In genomic region chr11:31370436-31371230, GRCm38 (mm10) we compare ENCODE assay signal across 9 mouse cellular contexts. TPM values are rescaled to one million over a fixed set of nuclear protein-coding genes. Genes with fewer than 3 reads are reported as not detected.
DNase-seq lines count a peak whose midpoint lies in the region; ATAC-seq and TF ChIP-seq lines count a peak whose summit lies in the region.
"Had no signal": no experiment of that assay in that cellular context is flagged by ENCODE, and none has a peak within 500 bp of the region (broad histone marks: within the 10 kb centered on the region; RNA-seq: fewer than 3 reads in every experiment).

No protein-coding gene starts in this region.

- intact Hi-C loops in heart, postnatal 36 days (cut with DNase I), result loop anchor here (5.0 kb wide), 1 partner anchor 247 kb away; no protein-coding TSS in a partner anchor

- no peak for TF ChIP-seq EP300 in heart, postnatal 0 days (IDR thresholded peaks at IDR 0.05; ENCODE audit: low read depth)

- 3% methylated on average over 24 of the region's 24 CpGs for WGBS in heart, postnatal 0 days
- WGBS in neural tube, embryonic 15.5 days, result 2% methylated on average over 24 of the region's 24 CpGs

- H3K4me1 ChIP-seq in heart, postnatal 0 days (ENCODE audit: control insufficient read depth, insufficient read depth), result peaks cover 13% of the 10 kb centered on the region
- H3K4me1 ChIP-seq in embryonic fibroblast, embryonic 13.5 days (ENCODE audit: control insufficient read depth, insufficient read depth, low read length), result no peaks in the 10 kb centered on the region
- H3K4me1 ChIP-seq in neural tube, embryonic 15.5 days, result peaks cover 27% of the 10 kb centered on the region

- no peak overlapping the region for H3K27ac ChIP-seq in heart, postnatal 0 days (ENCODE audit: low read depth)
- H3K27ac ChIP-seq in embryonic fibroblast, embryonic 13.5 days (ENCODE audit: insufficient read depth, low read length), result no peak overlapping the region
- no peak overlapping the region for H3K27ac ChIP-seq in neural tube, embryonic 15.5 days (replicated peaks)
- H3K27ac ChIP-seq: macrophage had no signal

- H3K36me3 ChIP-seq in heart, postnatal 0 days (replicated peaks; ENCODE audit: control insufficient read depth, insufficient read depth, low read length), result no peaks in the 10 kb centered on the region
- H3K36me3 ChIP-seq in neural tube, embryonic 15.5 days, result no peaks in the 10 kb centered on the region

- no peak overlapping the region for H3K9ac ChIP-seq in heart, postnatal 0 days (replicated peaks; ENCODE audit: low read depth, low read length)
- H3K9ac ChIP-seq in neural tube, embryonic 15.5 days (replicated peaks), result peak overlapping the region; percentile 41; the same call in 1 of the 2 replicates

- H3K4me2 ChIP-seq in heart, postnatal 0 days (ENCODE audit: low read depth, low read length), result peak overlapping the region; percentile 95
- peak overlapping the region; percentile 99 for H3K4me2 ChIP-seq in neural tube, embryonic 15.5 days

- ATAC-seq in heart, postnatal 0 days (ENCODE audit: insufficient read depth, low read depth), result no peak
- peak; percentile 6; the same call in 1 of the 2 replicates for ATAC-seq in neural tube, embryonic 15.5 days (ENCODE audit: low FRiP score)

- no peak for DNase-seq in heart, postnatal 0 days (ENCODE audit: low spot score)
- DNase-seq in heart, postnatal 36 days, result no peak
- DNase-seq in kidney, postnatal 25 days, result peak; percentile 30 to 52
- DNase-seq in left cerebral cortex, adult 11 months (ENCODE audit: low spot score), result no peak
- DNase-seq in adrenal gland, postnatal 36 days, result no peak
- no peak for DNase-seq in adrenal gland, adult 2 months

- peak overlapping the region; percentile 60 for H3K4me3 ChIP-seq in heart, postnatal 0 days (ENCODE audit: low read depth, low read length)
- 0 out of 2 replicates have a peak overlapping the region, but pooled peaks have one; percentile 2 for H3K4me3 ChIP-seq in embryonic fibroblast, embryonic 13.5 days (ENCODE audit: insufficient read depth, low read length)
- peak overlapping the region; percentile 67 for H3K4me3 ChIP-seq in neural tube, embryonic 15.5 days (replicated peaks)

- no peaks in the 10 kb centered on the region for H3K27me3 ChIP-seq in heart, postnatal 0 days (ENCODE audit: control insufficient read depth, insufficient read depth, low read length)
- H3K27me3 ChIP-seq in neural tube, embryonic 15.5 days (replicated peaks), result peaks cover 35% of the 10 kb centered on the region

- no peak for TF ChIP-seq POLR2A in embryonic fibroblast, embryonic 13.5 days (IDR thresholded peaks at IDR 0.05; ENCODE audit: low read depth, low read length)

- no peaks in the 10 kb centered on the region for H3K9me3 ChIP-seq in heart, postnatal 0 days (replicated peaks; ENCODE audit: control insufficient read depth, low read length)
- no peaks in the 10 kb centered on the region for H3K9me3 ChIP-seq in neural tube, embryonic 15.5 days (replicated peaks)

- no peak; the same call in 1 of the 2 replicates for TF ChIP-seq CTCF in heart, postnatal 0 days (IDR thresholded peaks at IDR 0.05; ENCODE audit: low read depth)
- TF ChIP-seq CTCF in embryonic fibroblast, embryonic 13.5 days (IDR thresholded peaks at IDR 0.05; ENCODE audit: borderline replicate concordance, insufficient read depth, low read length), result no peak

RNA-seq across cellular contexts. Expression of gene Stc2, which starts 0.8 kb away (rescaled TPM):
- 5.3 and 5.5 TPM in 2 replicates for total RNA-seq in heart, postnatal 0 days (2014; rRNA removed; ENCODE audit: low replicate concordance)
- polyA plus RNA-seq in heart, postnatal 0 days (2015; fragmentation: Nextera tagmentation; extraction: Ambion mirVana), result 2.4 and 2.7 TPM in 2 replicates
- 10 to 100 TPM; 18.0 to 20.7 TPM for total RNA-seq in heart, postnatal 36 days (2021)
- polyA plus RNA-seq in embryonic fibroblast, embryonic 13.5 days (2011; ENCODE audit: insufficient read length, low read depth, missing spikeins), result 8.0 and 11.7 TPM in 2 replicates
- polyA plus RNA-seq in neural tube, embryonic 15.5 days (2015; fragmentation: Nextera tagmentation; extraction: Ambion mirVana), result 1.2 and 2.8 TPM in 2 replicates
- 1 to 10 TPM in 1 of 2 experiments, under 1 TPM in 1; 0.86 to 1.4 TPM for total RNA-seq in adrenal gland, postnatal 36 days (2021)
- total RNA-seq in adrenal gland, adult 2 months (2021), result 1 to 10 TPM in 1 of 2 experiments, under 1 TPM in 1; 0.63 to 1.2 TPM
- 0.30 and 0.39 TPM in 2 replicates for polyA plus RNA-seq in adrenal gland, adult 2 months (2012; rRNA removed)
- polyA plus RNA-seq: macrophage had no signal

Comparison
In these comparisons a context has a peak if more than half of its experiments do, and no peak if none do; other contexts are left out.
1. DNase-seq: peak in kidney, postnatal 25 days (2 of 2); none in heart, postnatal 0 days (single experiment), heart, postnatal 36 days (0 of 2), left cerebral cortex, adult 11 months (single experiment), adrenal gland, postnatal 36 days (0 of 2) and adrenal gland, adult 2 months (single experiment).
2. H3K4me3 ChIP-seq: peak in every context shown above with its lines; median percentile 67 in neural tube, embryonic 15.5 days; 60 in heart, postnatal 0 days; 2 in embryonic fibroblast, embryonic 13.5 days.